Mouse (Mus musculus): Measurements from ENCODE around the gene Olfr655. TPM values are rescaled to one million over a fixed set of nuclear protein-coding genes. Genes with fewer than 3 reads are reported as not detected.

The Olfr655 gene
- polyA plus RNA-seq (2015; fragmentation: Illumina TruSeq; extraction: RNeasy Lipid Tissue Mini Kit (QIAGEN cat#74804); ENCODE audit: low read depth, low replicate concordance), result not detected

GRCm38 (mm10) chr7:104601679-104602078 lies at the start of gene Olfr655:
Gene Olfr655 (minus strand): TSS chr7:104601779.

GRCm38 (mm10) chr7:104646841-104647482 lies 45.4 kb upstream of the Olfr655 start, which contains the start of gene Olfr658:
Gene Olfr658 (minus strand): TSS chr7:104647305.

GRCm38 (mm10) chr7:104624494-104624893 lies 22.9 kb upstream of the Olfr655 start, which contains the start of gene Olfr657:
Gene Olfr657 (plus strand): TSS chr7:104624794.

GRCm38 (mm10) chr7:104613655-104614054 lies 12.1 kb upstream of the Olfr655 start, which contains the start of gene Olfr656:
Gene Olfr656 (plus strand): TSS chr7:104613955.

GRCm38 (mm10) chr7:104586725-104587124 lies 14.9 kb downstream of the Olfr655 start, which contains the start of gene Olfr654:
Gene Olfr654 (plus strand): TSS chr7:104587025.

GRCm38 (mm10) chr7:104577014-104577413 lies 24.6 kb downstream of the Olfr655 start, which contains the start of gene Olfr653:
Gene Olfr653 (plus strand): TSS chr7:104577314.

GRCm38 (mm10) chr7:104560601-104561000 lies 41.0 kb downstream of the Olfr655 start, which contains the start of gene Olfr652:
Gene Olfr652 (plus strand): TSS chr7:104560901.

GRCm38 (mm10) chr7:104549833-104550232 lies 51.7 kb downstream of the Olfr655 start, which contains the start of gene Olfr651:
Gene Olfr651 (plus strand): TSS chr7:104550133.

Other genes with a start within 250 kb of the Olfr655 start
- 2.2 TPM for gene Trim12c, start 248.4 kb downstream of the Olfr655 start, polyA plus RNA-seq (2015; fragmentation: Illumina TruSeq; extraction: RNeasy Lipid Tissue Mini Kit (QIAGEN cat#74804); ENCODE audit: low read depth, low replicate concordance)
- gene Trim30b, start 231.9 kb downstream of the Olfr655 start, polyA plus RNA-seq (2015; fragmentation: Illumina TruSeq; extraction: RNeasy Lipid Tissue Mini Kit (QIAGEN cat#74804); ENCODE audit: low read depth, low replicate concordance), result not detected
- gene Trim30c, start 200.9 kb downstream of the Olfr655 start, polyA plus RNA-seq (2015; fragmentation: Illumina TruSeq; extraction: RNeasy Lipid Tissue Mini Kit (QIAGEN cat#74804); ENCODE audit: low read depth, low replicate concordance), result not detected
- gene Trim30a, start 136.6 kb downstream of the Olfr655 start, polyA plus RNA-seq (2015; fragmentation: Illumina TruSeq; extraction: RNeasy Lipid Tissue Mini Kit (QIAGEN cat#74804); ENCODE audit: low read depth, low replicate concordance), result 1.9 TPM
- gene Trim30d, start 93.9 kb downstream of the Olfr655 start, polyA plus RNA-seq (2015; fragmentation: Illumina TruSeq; extraction: RNeasy Lipid Tissue Mini Kit (QIAGEN cat#74804); ENCODE audit: low read depth, low replicate concordance), result 1.5 TPM
- gene Olfr651, start 51.6 kb downstream of the Olfr655 start, polyA plus RNA-seq (2015; fragmentation: Illumina TruSeq; extraction: RNeasy Lipid Tissue Mini Kit (QIAGEN cat#74804); ENCODE audit: low read depth, low replicate concordance), result not detected
- not detected for gene Olfr652, start 40.9 kb downstream of the Olfr655 start, polyA plus RNA-seq (2015; fragmentation: Illumina TruSeq; extraction: RNeasy Lipid Tissue Mini Kit (QIAGEN cat#74804); ENCODE audit: low read depth, low replicate concordance)
- gene Olfr653, start 24.5 kb downstream of the Olfr655 start, polyA plus RNA-seq (2015; fragmentation: Illumina TruSeq; extraction: RNeasy Lipid Tissue Mini Kit (QIAGEN cat#74804); ENCODE audit: low read depth, low replicate concordance), result not detected
- gene Olfr654, start 14.8 kb downstream of the Olfr655 start, polyA plus RNA-seq (2015; fragmentation: Illumina TruSeq; extraction: RNeasy Lipid Tissue Mini Kit (QIAGEN cat#74804); ENCODE audit: low read depth, low replicate concordance), result not detected
- gene Olfr656, start 12.2 kb upstream of the Olfr655 start, polyA plus RNA-seq (2015; fragmentation: Illumina TruSeq; extraction: RNeasy Lipid Tissue Mini Kit (QIAGEN cat#74804); ENCODE audit: low read depth, low replicate concordance), result not detected
- not detected for gene Olfr657, start 23.0 kb upstream of the Olfr655 start, polyA plus RNA-seq (2015; fragmentation: Illumina TruSeq; extraction: RNeasy Lipid Tissue Mini Kit (QIAGEN cat#74804); ENCODE audit: low read depth, low replicate concordance)
- gene Olfr658, start 45.5 kb upstream of the Olfr655 start, polyA plus RNA-seq (2015; fragmentation: Illumina TruSeq; extraction: RNeasy Lipid Tissue Mini Kit (QIAGEN cat#74804); ENCODE audit: low read depth, low replicate concordance), result 0.19 TPM
- gene Olfr659, start 65.0 kb upstream of the Olfr655 start, polyA plus RNA-seq (2015; fragmentation: Illumina TruSeq; extraction: RNeasy Lipid Tissue Mini Kit (QIAGEN cat#74804); ENCODE audit: low read depth, low replicate concordance), result not detected
- gene Olfr661, start 84.7 kb upstream of the Olfr655 start, polyA plus RNA-seq (2015; fragmentation: Illumina TruSeq; extraction: RNeasy Lipid Tissue Mini Kit (QIAGEN cat#74804); ENCODE audit: low read depth, low replicate concordance), result not detected
- not detected for gene Usp17le, start 175.7 kb upstream of the Olfr655 start, polyA plus RNA-seq (2015; fragmentation: Illumina TruSeq; extraction: RNeasy Lipid Tissue Mini Kit (QIAGEN cat#74804); ENCODE audit: low read depth, low replicate concordance)
- gene Usp17lb, start 240.8 kb upstream of the Olfr655 start, polyA plus RNA-seq (2015; fragmentation: Illumina TruSeq; extraction: RNeasy Lipid Tissue Mini Kit (QIAGEN cat#74804); ENCODE audit: low read depth, low replicate concordance), result not detected